Mouse (Mus musculus): ENCODE measurements around the gene Poln. TPM values are rescaled to one million over a fixed set of nuclear protein-coding genes. Genes with fewer than 3 reads are reported as not detected.
A peak's percentile ranks its signal among the peaks of the same experiment; 100 is the strongest.

The Poln gene
- polyA plus RNA-seq, 1 experiment from 2014 or later, result 0.53 TPM

GRCm38 (mm10) chr5:34132731-34133130 is 36.5 kb downstream of the Poln start:
- ChIA-PET CTCF (interaction anchor here (1.3 kb wide), 1 partner anchor 36 kb away, joined by 4 read pairs; no protein-coding TSS in a partner anchor), POLR2A (no interaction called here)
- in situ Hi-C loops (cut with MboI; ENCODE audit: low pct_unique_long_range_greater_than_20kb), result no loop called here
- H3K27me3 ChIP-seq, result peaks cover 3% of the 10 kb centered on the region
- ATAC-seq (no peak), DNase-seq (ENCODE audit: low read depth, low spot score) (no peak)
- no peak for TF ChIP-seq CTCF (IDR thresholded peaks at IDR 0.05)

GRCm38 (mm10) chr5:34124131-34124530 is 45.1 kb downstream of the Poln start:
- ChIA-PET POLR2A (no interaction called here), CTCF (interaction anchor here (1.6 kb wide), 1 partner anchor 19 kb away, joined by 3 read pairs; no protein-coding TSS in a partner anchor)

GRCm38 (mm10) chr5:34119121-34119856 is 50.0 kb downstream of the Poln start:
- in situ Hi-C loops (cut with MboI; ENCODE audit: low pct_unique_long_range_greater_than_20kb), result no loop called here
- peaks cover 61% of the 10 kb centered on the region for H3K27me3 ChIP-seq
- ChIA-PET POLR2A (no interaction called here), CTCF (interaction anchor here (1.1 to 1.5 kb wide), 2 partner anchors 14 to 23 kb away, joined by 3 to 4 read pairs; no protein-coding TSS in a partner anchor)
- DNase-seq (ENCODE audit: low read depth, low spot score) (no peak), ATAC-seq (no peak)
- TF ChIP-seq CTCF (IDR thresholded peaks at IDR 0.05), result no peak

More at GRCm38 (mm10) chr5:34124131-34124530, 45.1 kb downstream of the Poln start:
- DNase-seq (ENCODE audit: low read depth, low spot score) (no peak), ATAC-seq (no peak)
- peaks cover 30% of the 10 kb centered on the region for H3K27me3 ChIP-seq
- in situ Hi-C loops (cut with MboI; ENCODE audit: low pct_unique_long_range_greater_than_20kb), result no loop called here
- TF ChIP-seq CTCF (IDR thresholded peaks at IDR 0.05), result no peak

GRCm38 (mm10) chr5:34105681-34106080 is 63.6 kb downstream of the Poln start:
- DNase-seq (ENCODE audit: low read depth, low spot score) (no peak), ATAC-seq (no peak)
- in situ Hi-C loops (cut with MboI; ENCODE audit: low pct_unique_long_range_greater_than_20kb), result no loop called here
- ChIA-PET CTCF (interaction anchor here (1.2 to 1.5 kb wide), 2 partner anchors 15 to 18 kb away, joined by 3 to 4 read pairs; no protein-coding TSS in a partner anchor), POLR2A (no interaction called here)
- peaks cover 32% of the 10 kb centered on the region for H3K27me3 ChIP-seq
- no peak for TF ChIP-seq CTCF (IDR thresholded peaks at IDR 0.05)

- no peak for ATAC-seq
- POLR2A ChIA-PET, result interaction anchor here (1.0 kb wide), 1 partner anchor 90 kb away, joined by 3 read pairs; the partner anchor contains the start of gene Mxd4
- peak; percentile 65 for TF ChIP-seq CTCF (IDR thresholded peaks at IDR 0.05)
- no peak for DNase-seq (ENCODE audit: low read depth, low spot score)
- CTCF ChIA-PET, result interaction anchor here (0.7 to 1.7 kb wide), 2 partner anchors 14 to 155 kb away, joined by 3 to 4 read pairs; no protein-coding TSS in a partner anchor
- peaks cover 39% of the 10 kb centered on the region for H3K27me3 ChIP-seq
- in situ Hi-C loops (cut with MboI; ENCODE audit: low pct_unique_long_range_greater_than_20kb), result no loop called here
These were observed 71.9 kb downstream of the Poln start for GRCm38 (mm10) chr5:34097333-34097732.

GRCm38 (mm10) chr5:34093021-34093420 is 76.2 kb downstream of the Poln start:
- H3K27me3 ChIP-seq, result peaks cover 29% of the 10 kb centered on the region
- CTCF ChIA-PET, result interaction anchor here (1.4 kb wide), 1 partner anchor 10 kb away, joined by 3 read pairs; no protein-coding TSS in a partner anchor
- DNase-seq (ENCODE audit: low read depth, low spot score) (no peak), ATAC-seq (no peak)
- in situ Hi-C loops (cut with MboI; ENCODE audit: low pct_unique_long_range_greater_than_20kb), result no loop called here
- TF ChIP-seq CTCF (IDR thresholded peaks at IDR 0.05), result no peak
- POLR2A ChIA-PET, result no interaction called here

- no peak for TF ChIP-seq CTCF (IDR thresholded peaks at IDR 0.05)
- CTCF ChIA-PET, result interaction anchor here (1.4 to 1.5 kb wide), 2 partner anchors 19 to 20 kb away, joined by 3 read pairs; no protein-coding TSS in a partner anchor
- POLR2A ChIA-PET, result no interaction called here
- no peaks in the 10 kb centered on the region for H3K27me3 ChIP-seq
- in situ Hi-C loops (cut with MboI; ENCODE audit: low pct_unique_long_range_greater_than_20kb), result no loop called here
- DNase-seq (ENCODE audit: low read depth, low spot score) (peak; percentile 10), ATAC-seq (peak; percentile 51)
These were observed 136.7 kb downstream of the Poln start for GRCm38 (mm10) chr5:34032520-34032919.

- H3K27me3 ChIP-seq, result no peaks in the 10 kb centered on the region
- DNase-seq (ENCODE audit: low read depth, low spot score), result no peak
- ATAC-seq, result no peak
- CTCF ChIA-PET, result no interaction called here
- in situ Hi-C loops (cut with MboI; ENCODE audit: low pct_unique_long_range_greater_than_20kb), result no loop called here
- no peak for TF ChIP-seq CTCF (IDR thresholded peaks at IDR 0.05)
- POLR2A ChIA-PET, result no interaction called here
These were observed 138.2 kb downstream of the Poln start for GRCm38 (mm10) chr5:34031022-34031421.

GRCm38 (mm10) chr5:34030101-34030500 is 139.1 kb downstream of the Poln start:
- in situ Hi-C loops (cut with MboI; ENCODE audit: low pct_unique_long_range_greater_than_20kb), result no loop called here
- no peak for TF ChIP-seq CTCF (IDR thresholded peaks at IDR 0.05)
- CTCF ChIA-PET, result no interaction called here

GRCm38 (mm10) chr5:34018968-34019367 is 150.3 kb downstream of the Poln start:
- POLR2A ChIA-PET, result no interaction called here
- no peaks in the 10 kb centered on the region for H3K27me3 ChIP-seq
- CTCF ChIA-PET, result no interaction called here
- in situ Hi-C loops (cut with MboI; ENCODE audit: low pct_unique_long_range_greater_than_20kb), result no loop called here
- ATAC-seq (no peak), DNase-seq (ENCODE audit: low read depth, low spot score) (no peak)
- TF ChIP-seq CTCF (IDR thresholded peaks at IDR 0.05), result no peak

More at GRCm38 (mm10) chr5:34030101-34030500, 139.1 kb downstream of the Poln start:
- POLR2A ChIA-PET, result interaction anchor here (1.1 kb wide), 1 partner anchor 91 kb away, joined by 3 read pairs; no protein-coding TSS in a partner anchor
- DNase-seq (ENCODE audit: low read depth, low spot score) (no peak), ATAC-seq (no peak)
- no peaks in the 10 kb centered on the region for H3K27me3 ChIP-seq

GRCm38 (mm10) chr5:34014652-34015051 is 154.6 kb downstream of the Poln start:
- in situ Hi-C loops (cut with MboI; ENCODE audit: low pct_unique_long_range_greater_than_20kb), result no loop called here
- no peak for ATAC-seq
- TF ChIP-seq CTCF (IDR thresholded peaks at IDR 0.05), result no peak
- ChIA-PET CTCF (interaction anchor here (0.7 kb wide), 1 partner anchor 10 kb away, joined by 3 read pairs; no protein-coding TSS in a partner anchor), POLR2A (no interaction called here)
- H3K27me3 ChIP-seq, result no peaks in the 10 kb centered on the region
- no peak for DNase-seq (ENCODE audit: low read depth, low spot score)

Measured in Patski (cell line).